Mouse (Mus musculus) T-cell, adult 2 months (primary cell): Measurements from ENCODE around the gene Txndc2.

ENCODE experiments used
- DNase-seq: peaks from one replicate; pipeline ENCODE4 v3.0.0; 2022; ENCODE audit warnings: low spot score

Gene Txndc2

DNA sequence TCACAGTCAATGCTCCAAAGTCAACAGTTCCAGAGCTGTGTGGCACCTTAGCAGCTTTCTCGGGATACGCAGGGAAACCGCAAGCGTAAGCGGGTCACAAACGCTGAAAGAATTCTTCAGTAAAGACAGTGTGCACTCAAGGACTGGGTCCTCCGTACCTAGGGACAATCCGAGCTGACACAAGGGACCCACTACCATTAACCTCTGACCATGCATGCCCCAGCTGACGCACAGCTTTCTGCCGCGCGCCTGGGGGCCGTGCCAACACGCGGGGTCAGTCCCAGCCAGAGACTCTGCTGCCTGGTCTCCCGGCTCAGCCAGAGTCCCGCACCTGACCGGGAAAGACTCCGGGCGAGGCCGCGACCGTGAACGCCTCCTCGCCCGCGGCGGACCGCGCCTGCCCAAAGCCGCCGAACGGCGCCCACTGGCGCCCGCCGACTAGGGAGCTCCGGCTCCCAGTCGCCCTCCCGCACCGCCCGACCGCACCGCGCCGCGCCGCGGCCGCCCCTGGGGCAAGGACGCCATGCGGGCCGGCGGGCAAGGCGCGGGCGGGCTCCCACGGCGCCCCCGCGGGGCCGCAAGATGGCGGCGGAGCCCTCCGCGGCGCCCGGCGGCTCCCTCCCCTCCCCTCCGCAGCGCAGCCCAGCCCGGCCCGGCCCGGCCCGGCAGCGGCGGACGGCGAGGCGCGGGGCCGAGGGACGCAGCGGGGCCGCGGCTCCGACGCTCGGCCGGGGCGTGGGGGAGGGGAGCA, 29.4 kb downstream of the Txndc2 start:
- DNase-seq = peak; percentile 20

DNA sequence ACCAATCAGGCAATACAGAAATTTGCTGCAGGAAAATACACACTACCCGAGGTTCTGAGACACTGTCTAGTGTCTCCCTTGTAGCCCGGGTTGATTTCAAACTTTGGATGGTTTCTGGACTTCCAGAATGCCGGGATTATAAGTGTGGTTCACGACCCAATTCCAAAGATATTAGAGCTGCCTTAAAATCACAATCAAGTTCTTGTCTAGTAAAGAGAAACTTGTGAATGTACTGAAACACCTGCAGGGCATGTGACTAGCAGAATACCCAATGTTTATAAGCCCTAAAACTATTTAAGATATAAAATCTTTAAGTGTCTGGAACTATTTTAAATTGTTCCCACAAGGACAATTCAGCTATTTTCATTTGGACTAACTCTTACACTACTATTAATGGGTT, 30.2 kb downstream of the Txndc2 start:
- DNase-seq = no peak

DNA sequence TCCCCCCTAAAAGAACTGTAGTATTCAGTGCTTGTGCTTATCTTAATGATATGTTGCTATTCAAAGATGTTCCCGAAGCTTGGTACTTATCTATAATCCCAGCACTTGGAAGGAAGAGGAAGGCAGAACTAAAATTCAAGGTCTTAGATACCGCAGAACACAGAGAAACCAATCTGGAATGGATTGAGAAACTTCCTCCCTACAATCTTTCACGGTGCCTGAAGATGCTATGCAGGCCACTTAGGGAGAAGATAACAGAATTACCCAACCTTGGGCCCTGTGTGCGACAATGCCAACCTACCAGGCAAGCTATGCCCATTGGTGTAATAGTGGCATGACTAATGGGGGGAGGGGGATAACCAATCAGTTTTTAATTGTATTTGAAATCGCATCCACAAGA, 33.2 kb downstream of the Txndc2 start:
- DNase-seq = no peak

DNA sequence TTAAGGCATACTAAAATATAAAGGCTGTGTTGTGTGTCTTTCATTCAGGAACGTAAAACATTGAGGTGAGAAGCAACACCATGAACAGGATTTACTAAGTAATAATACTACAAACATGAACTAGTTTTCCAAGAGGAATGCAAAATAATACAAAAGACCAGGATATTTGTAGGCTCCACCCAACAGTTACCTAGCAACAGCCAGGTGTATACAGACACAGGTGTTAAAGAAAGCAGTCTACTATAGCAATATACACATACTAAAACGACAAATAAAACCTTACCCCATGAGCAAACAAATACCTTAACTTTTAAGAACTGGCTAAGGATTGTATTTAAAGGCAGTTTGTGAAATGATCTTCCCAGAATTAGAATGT, 33.7 kb downstream of the Txndc2 start:
- DNase-seq = no peak

DNA sequence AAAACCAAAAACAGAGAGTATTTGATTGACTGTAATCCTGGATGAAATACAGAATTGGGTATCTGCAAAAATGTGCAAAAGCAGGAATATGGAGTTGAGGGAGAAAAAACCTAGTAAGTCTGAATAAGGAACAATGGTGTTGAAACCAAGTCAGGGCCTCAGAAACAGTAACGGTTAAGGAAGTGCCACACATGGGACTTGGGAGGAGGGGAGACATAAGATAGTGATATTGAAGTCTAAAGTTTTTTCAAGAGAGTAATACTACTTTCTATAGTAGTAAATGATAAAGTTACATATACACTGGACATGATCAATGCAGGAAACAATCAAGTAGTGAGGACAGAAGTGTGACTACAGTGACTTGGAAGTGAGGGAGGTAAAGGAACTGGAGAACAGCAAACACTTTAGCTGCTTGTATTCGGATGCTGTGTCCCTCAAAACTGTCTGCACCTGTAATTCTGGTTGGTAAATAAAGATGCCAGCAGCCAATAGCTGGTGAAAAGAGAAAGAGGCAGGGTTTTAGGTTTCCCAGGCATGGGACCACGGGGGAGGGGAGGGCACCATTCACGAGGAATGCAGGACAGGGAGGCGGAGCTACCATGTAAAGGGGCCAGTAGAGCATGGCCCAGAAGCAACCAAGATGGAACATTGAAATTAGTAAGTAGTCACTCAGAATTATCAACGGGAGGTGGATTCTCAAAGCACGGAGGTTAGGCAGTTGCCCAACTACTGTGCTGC, 34.2 kb downstream of the Txndc2 start:
- DNase-seq = no peak

DNA sequence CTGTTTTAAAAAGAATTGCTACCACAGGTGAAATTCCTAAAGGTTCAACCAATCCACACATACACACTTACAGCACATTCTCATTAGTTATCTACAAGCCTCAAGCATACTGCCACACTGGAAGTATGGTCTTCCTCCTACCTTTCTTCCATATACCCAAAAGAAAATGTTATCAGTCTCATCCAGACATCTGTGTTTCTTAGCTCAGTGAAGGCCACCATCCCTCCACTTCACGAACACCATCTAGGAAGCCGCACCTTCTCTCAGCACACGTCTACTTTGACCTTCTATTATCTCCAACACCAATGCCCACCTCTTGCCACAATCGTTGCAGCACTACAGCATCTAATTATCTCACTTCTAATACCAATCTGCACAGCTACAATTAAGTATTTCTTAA, 36.0 kb downstream of the Txndc2 start:
- DNase-seq = no peak

DNA sequence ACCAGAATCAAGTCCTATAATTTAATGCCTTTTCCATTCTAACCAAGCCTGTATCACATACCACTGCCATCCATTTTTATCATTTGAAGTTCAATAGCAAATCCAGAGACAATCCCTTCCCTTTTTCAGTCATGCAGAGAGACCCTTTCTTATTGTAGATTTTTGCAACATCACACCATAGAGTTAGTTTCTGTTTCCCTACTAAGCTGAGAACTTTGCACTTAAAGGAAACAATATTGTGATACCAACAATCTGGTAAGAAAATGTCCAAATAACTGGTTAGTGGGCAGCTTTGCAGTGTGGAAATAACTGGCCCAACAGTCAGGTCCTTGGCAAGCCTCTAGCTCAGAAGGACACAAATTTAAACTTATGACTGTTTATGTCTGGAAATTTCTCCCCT, 37.1 kb downstream of the Txndc2 start:
- no peak for DNase-seq

DNA sequence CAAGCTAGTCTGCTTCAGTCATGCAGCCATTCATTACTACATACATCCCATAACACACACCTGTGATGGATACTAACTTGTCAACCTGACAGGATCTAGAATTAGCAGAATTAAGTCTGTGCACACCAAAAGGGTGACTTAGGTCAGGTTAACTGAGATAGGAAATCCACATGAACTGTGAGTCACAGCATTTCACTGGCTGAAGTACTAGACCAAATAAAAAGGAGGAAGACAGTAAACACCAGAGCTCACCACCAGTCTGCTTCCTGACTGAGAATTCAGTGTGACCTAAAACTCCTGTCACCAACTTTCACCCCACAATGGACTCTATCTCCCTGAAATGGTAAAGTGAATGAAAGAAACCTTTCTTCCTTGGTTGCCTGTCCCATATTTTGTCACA, 37.7 kb downstream of the Txndc2 start:
- DNase-seq = no peak

DNA sequence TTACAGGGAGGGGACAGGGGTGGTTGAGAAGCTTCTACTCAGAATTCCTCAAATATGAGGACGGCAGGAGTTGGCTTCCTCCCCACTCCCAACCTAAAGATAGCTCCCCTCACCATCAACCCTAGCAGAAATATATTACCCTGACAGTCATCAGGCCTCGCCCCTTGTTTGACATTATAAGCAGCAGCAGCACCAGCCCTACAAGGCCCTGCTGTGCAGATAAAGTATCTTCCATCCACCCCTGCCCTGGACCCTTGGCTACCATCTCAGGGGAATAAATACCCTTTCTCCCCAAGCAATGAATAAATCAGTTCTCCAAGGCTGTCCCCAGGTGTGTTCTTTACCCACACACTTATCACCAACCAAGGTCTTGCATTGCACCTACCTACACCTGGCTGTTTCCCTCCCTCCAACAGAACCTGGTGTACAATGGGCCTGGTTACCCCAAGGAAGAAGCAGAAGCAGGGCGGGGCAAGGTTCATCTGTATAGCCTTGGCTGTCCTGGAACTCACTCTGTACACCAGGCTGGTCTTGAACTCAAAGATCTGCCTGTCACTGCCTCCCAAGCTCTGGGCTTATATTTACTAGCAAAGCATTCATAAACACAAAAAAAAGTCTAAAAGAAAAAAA, 44.0 kb downstream of the Txndc2 start:
- no peak for DNase-seq

DNA sequence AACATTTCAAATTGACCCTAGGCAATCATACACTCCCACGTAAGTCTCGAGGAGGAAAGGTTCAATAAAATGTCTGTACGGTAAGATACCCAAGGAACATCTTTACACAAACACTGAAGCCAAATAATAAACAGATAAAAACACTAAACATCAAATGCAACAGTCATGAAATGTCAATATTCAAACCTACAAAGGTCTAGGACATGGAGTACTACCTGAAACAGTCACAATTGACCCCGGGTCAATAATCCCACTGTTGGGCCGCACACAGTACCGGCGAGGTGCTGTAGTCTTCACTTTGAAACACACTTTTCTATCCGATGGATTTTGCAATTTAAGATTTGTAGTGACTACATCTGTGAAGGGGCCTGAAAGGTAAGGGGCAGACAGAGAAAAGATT, 47.3 kb downstream of the Txndc2 start:
- no peak for DNase-seq
